Mouse (Mus musculus): Measurements from ENCODE around the gene Hs6st3. TPM values are rescaled to one million over a fixed set of nuclear protein-coding genes. Genes with fewer than 3 reads are reported as not detected.
"Not testable (repeated sequence)": the region's sequence is repeated elsewhere in the genome, so short reads cannot be mapped to it uniquely, and the experiment has no call there.

Hs6st3 gene
- polyA plus RNA-seq, 1 experiment: 0.08 TPM

DNA sequence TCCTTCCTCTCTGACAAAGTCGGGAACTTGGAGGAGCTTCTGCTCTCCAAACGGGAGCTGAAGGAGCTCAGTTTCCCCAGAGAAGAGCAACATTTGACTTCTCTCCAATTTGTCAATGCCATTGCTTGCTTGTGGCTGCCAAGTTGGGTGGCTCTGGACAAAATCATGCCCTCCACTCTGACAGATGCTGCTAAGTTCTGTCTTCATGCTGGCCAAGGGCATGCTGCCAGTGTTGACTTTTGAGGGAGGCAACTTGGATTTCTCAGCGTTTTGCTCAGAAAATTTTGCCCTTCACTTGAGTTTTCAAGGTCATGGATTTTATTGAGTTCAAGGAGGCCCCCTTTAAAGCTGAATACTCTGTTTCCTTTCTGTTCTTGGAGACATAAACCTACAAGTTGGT lies 406.5 kb downstream of the Hs6st3 start:
- 61% methylated on average over 3 of the region's 3 CpGs for WGBS
- no peaks in the 10 kb centered on the region for H3K27me3 ChIP-seq (replicated peaks; ENCODE audit: control insufficient read depth, insufficient read depth, low read length)
- no peak overlapping the region for H3K27ac ChIP-seq (ENCODE audit: insufficient read depth, low read depth, low read length)
- no peaks in the 10 kb centered on the region for H3K4me1 ChIP-seq (ENCODE audit: control insufficient read depth, insufficient read depth, low read length)
- DNase-seq: no peak
- no peak for TF ChIP-seq POLR2A (IDR thresholded peaks at IDR 0.05; ENCODE audit: low read depth, low read length)
- TF ChIP-seq CTCF (conservative IDR thresholded peaks at IDR 0.05; ENCODE audit: insufficient read depth, insufficient read length, low read depth, low read length): no peak
- H3K36me3 ChIP-seq (ENCODE audit: control insufficient read depth, insufficient read depth, low read length): no peaks in the 10 kb centered on the region
- H3K4me3 ChIP-seq (ENCODE audit: insufficient read depth, low read depth, low read length): no peak overlapping the region

GRCm38 (mm10) chr14:119558356-119558755 lies 420.2 kb downstream of the Hs6st3 start:
- H3K36me3 ChIP-seq (ENCODE audit: control insufficient read depth, insufficient read depth, low read length): no peaks in the 10 kb centered on the region
- no peak for DNase-seq
- H3K4me3 ChIP-seq (ENCODE audit: insufficient read depth, low read depth, low read length): no peak overlapping the region
- TF ChIP-seq POLR2A (IDR thresholded peaks at IDR 0.05; ENCODE audit: low read depth, low read length): no peak
- no peak for TF ChIP-seq CTCF (conservative IDR thresholded peaks at IDR 0.05; ENCODE audit: insufficient read depth, insufficient read length, low read depth, low read length)
- H3K4me1 ChIP-seq (ENCODE audit: control insufficient read depth, insufficient read depth, low read length): no peaks in the 10 kb centered on the region
- 95% methylated on average over 4 of the region's 4 CpGs for WGBS
- no peaks in the 10 kb centered on the region for H3K27me3 ChIP-seq (replicated peaks; ENCODE audit: control insufficient read depth, insufficient read depth, low read length)
- no peak overlapping the region for H3K27ac ChIP-seq (ENCODE audit: insufficient read depth, low read depth, low read length)

GRCm38 (mm10) chr14:119582039-119582508 lies 443.9 kb downstream of the Hs6st3 start:
- Histone ChIP-seq H3K4me3 (ENCODE audit: insufficient read depth, low read depth, low read length) (no peak overlapping the region), H3K27me3 (replicated peaks; ENCODE audit: control insufficient read depth, insufficient read depth, low read length) (no peaks in the 10 kb centered on the region), H3K4me1 (ENCODE audit: control insufficient read depth, insufficient read depth, low read length) (no peaks in the 10 kb centered on the region), H3K27ac (ENCODE audit: insufficient read depth, low read depth, low read length) (no peak overlapping the region), H3K36me3 (ENCODE audit: control insufficient read depth, insufficient read depth, low read length) (no peaks in the 10 kb centered on the region)
- no peak for DNase-seq
- no peak for TF ChIP-seq CTCF (conservative IDR thresholded peaks at IDR 0.05; ENCODE audit: insufficient read depth, insufficient read length, low read depth, low read length)
- no peak for TF ChIP-seq POLR2A (IDR thresholded peaks at IDR 0.05; ENCODE audit: low read depth, low read length)
- 29% methylated on average over 10 of the region's 10 CpGs for WGBS

GRCm38 (mm10) chr14:119585069-119585468 lies 446.9 kb downstream of the Hs6st3 start:
- no peaks in the 10 kb centered on the region for H3K36me3 ChIP-seq (ENCODE audit: control insufficient read depth, insufficient read depth, low read length)
- no peak for DNase-seq
- H3K27ac ChIP-seq (ENCODE audit: insufficient read depth, low read depth, low read length): no peak overlapping the region
- H3K27me3 ChIP-seq (replicated peaks; ENCODE audit: control insufficient read depth, insufficient read depth, low read length): no peaks in the 10 kb centered on the region
- 51% methylated on average over 4 of the region's 4 CpGs for WGBS
- H3K4me1 ChIP-seq (ENCODE audit: control insufficient read depth, insufficient read depth, low read length): no peaks in the 10 kb centered on the region
- no peak overlapping the region for H3K4me3 ChIP-seq (ENCODE audit: insufficient read depth, low read depth, low read length)
- TF ChIP-seq POLR2A (IDR thresholded peaks at IDR 0.05; ENCODE audit: low read depth, low read length) (no peak), CTCF (conservative IDR thresholded peaks at IDR 0.05; ENCODE audit: insufficient read depth, insufficient read length, low read depth, low read length) (no peak)

GRCm38 (mm10) chr14:119587365-119587764 lies 449.2 kb downstream of the Hs6st3 start:
- H3K4me1 ChIP-seq (ENCODE audit: control insufficient read depth, insufficient read depth, low read length); H3K36me3 ChIP-seq (ENCODE audit: control insufficient read depth, insufficient read depth, low read length); DNase-seq; H3K27me3 ChIP-seq (replicated peaks; ENCODE audit: control insufficient read depth, insufficient read depth, low read length); H3K27ac ChIP-seq (ENCODE audit: insufficient read depth, low read depth, low read length); H3K4me3 ChIP-seq (ENCODE audit: insufficient read depth, low read depth, low read length): not testable (repeated sequence)
- 100% methylated on average over 1 of the region's 1 CpGs for WGBS

- Histone ChIP-seq H3K27ac (ENCODE audit: insufficient read depth, low read depth, low read length) (no peak overlapping the region), H3K4me3 (ENCODE audit: insufficient read depth, low read depth, low read length) (no peak overlapping the region), H3K36me3 (ENCODE audit: control insufficient read depth, insufficient read depth, low read length) (no peaks in the 10 kb centered on the region), H3K4me1 (ENCODE audit: control insufficient read depth, insufficient read depth, low read length) (no peaks in the 10 kb centered on the region), H3K27me3 (replicated peaks; ENCODE audit: control insufficient read depth, insufficient read depth, low read length) (no peaks in the 10 kb centered on the region)
- 67% methylated on average over 14 of the region's 14 CpGs for WGBS
- TF ChIP-seq POLR2A (IDR thresholded peaks at IDR 0.05; ENCODE audit: low read depth, low read length): no peak
- TF ChIP-seq CTCF (conservative IDR thresholded peaks at IDR 0.05; ENCODE audit: insufficient read depth, insufficient read length, low read depth, low read length): no peak
- peak; percentile 4 for DNase-seq
Observed at GRCm38 (mm10) chr14:119604327-119604726, 466.2 kb downstream of the Hs6st3 start.

GRCm38 (mm10) chr14:119612793-119613192 lies 474.7 kb downstream of the Hs6st3 start:
- WGBS: 71% methylated on average over 2 of the region's 2 CpGs
- no peak for DNase-seq
- H3K4me3 ChIP-seq (ENCODE audit: insufficient read depth, low read depth, low read length): no peak overlapping the region
- no peak for TF ChIP-seq CTCF (conservative IDR thresholded peaks at IDR 0.05; ENCODE audit: insufficient read depth, insufficient read length, low read depth, low read length)
- no peak for TF ChIP-seq POLR2A (IDR thresholded peaks at IDR 0.05; ENCODE audit: low read depth, low read length)
- no peaks in the 10 kb centered on the region for H3K36me3 ChIP-seq (ENCODE audit: control insufficient read depth, insufficient read depth, low read length)
- no peaks in the 10 kb centered on the region for H3K4me1 ChIP-seq (ENCODE audit: control insufficient read depth, insufficient read depth, low read length)
- no peaks in the 10 kb centered on the region for H3K27me3 ChIP-seq (replicated peaks; ENCODE audit: control insufficient read depth, insufficient read depth, low read length)
- H3K27ac ChIP-seq (ENCODE audit: insufficient read depth, low read depth, low read length): no peak overlapping the region

DNA sequence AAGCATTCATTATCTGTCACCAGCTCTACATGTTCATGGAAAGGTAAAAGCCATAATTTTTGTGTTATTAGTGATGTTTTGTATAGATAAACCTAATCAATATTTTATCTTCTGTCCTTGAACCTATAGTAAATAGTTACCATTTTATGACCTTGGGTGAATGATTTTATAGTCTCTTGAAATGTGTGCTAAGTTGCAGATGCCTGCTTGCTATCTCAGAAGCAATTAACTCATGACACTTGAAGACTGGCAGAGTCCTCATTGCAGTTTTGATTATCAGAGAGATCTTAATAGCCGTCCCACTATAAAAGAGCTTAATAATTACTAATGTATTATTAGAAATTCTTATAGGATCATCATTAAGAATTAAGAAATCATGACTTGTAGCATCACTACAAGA lies 491.0 kb downstream of the Hs6st3 start:
- Histone ChIP-seq H3K36me3 (ENCODE audit: control insufficient read depth, insufficient read depth, low read length) (no peaks in the 10 kb centered on the region), H3K4me3 (ENCODE audit: insufficient read depth, low read depth, low read length) (no peak overlapping the region), H3K27ac (ENCODE audit: insufficient read depth, low read depth, low read length) (no peak overlapping the region), H3K4me1 (ENCODE audit: control insufficient read depth, insufficient read depth, low read length) (no peaks in the 10 kb centered on the region), H3K27me3 (replicated peaks; ENCODE audit: control insufficient read depth, insufficient read depth, low read length) (no peaks in the 10 kb centered on the region)
- DNase-seq: no peak
- TF ChIP-seq CTCF (conservative IDR thresholded peaks at IDR 0.05; ENCODE audit: insufficient read depth, insufficient read length, low read depth, low read length) (no peak), POLR2A (IDR thresholded peaks at IDR 0.05; ENCODE audit: low read depth, low read length) (no peak)
- 83% methylated on average over 1 of the region's 1 CpGs for WGBS

All from kidney, adult 2 months (tissue).